Mouse (Mus musculus) cerebellum, adult 18-20 months (tissue): ENCODE results near the gene Fbf1.

ENCODE experiments used
- DNase-seq, 2 experiments: peaks; one replicate each; pipeline ENCODE4 v3.0.0; 2021

The Fbf1 gene

GRCm38 (mm10) chr11:116167884-116168439 lies at the start of gene Fbf1:
TSS of gene Fbf1 (minus strand) at chr11:116168166.
- DNase-seq = peak; percentile 95 to 99

- no peak for DNase-seq
Measured at GRCm38 (mm10) chr11:116216549-116216948, 48.6 kb upstream of the Fbf1 start.

- DNase-seq = no peak
Measured at GRCm38 (mm10) chr11:116215991-116216390, 48.0 kb upstream of the Fbf1 start.

- no peak for DNase-seq
Measured at GRCm38 (mm10) chr11:116215181-116215580, 47.2 kb upstream of the Fbf1 start.

GRCm38 (mm10) chr11:116213877-116214510 lies 46.0 kb upstream of the Fbf1 start:
- DNase-seq = no peak

- no peak for DNase-seq
Measured at GRCm38 (mm10) chr11:116212847-116213246, 44.9 kb upstream of the Fbf1 start.

GRCm38 (mm10) chr11:116210696-116211095 lies 42.7 kb upstream of the Fbf1 start:
- no peak for DNase-seq

GRCm38 (mm10) chr11:116209257-116209656 lies 41.3 kb upstream of the Fbf1 start:
- DNase-seq = no peak

- DNase-seq = no peak
Measured at GRCm38 (mm10) chr11:116208660-116209059, 40.7 kb upstream of the Fbf1 start.

- no peak for DNase-seq
Measured at GRCm38 (mm10) chr11:116206678-116207077, 38.7 kb upstream of the Fbf1 start.

- no peak for DNase-seq
Measured at GRCm38 (mm10) chr11:116203150-116203549, 35.2 kb upstream of the Fbf1 start.

GRCm38 (mm10) chr11:116201151-116201550 lies 33.2 kb upstream of the Fbf1 start:
- DNase-seq = no peak

- peak; percentile 98 for DNase-seq
Measured at GRCm38 (mm10) chr11:116198639-116199531, 30.9 kb upstream of the Fbf1 start, which contains the start of the genes Ten1 and Acox1. TSS of gene Ten1 (plus strand) at chr11:116198855. TSS of gene Acox1 (minus strand) at chr11:116199045.

- DNase-seq = no peak
Measured at GRCm38 (mm10) chr11:116198132-116198531, 30.2 kb upstream of the Fbf1 start.

- DNase-seq = no peak
Measured at GRCm38 (mm10) chr11:116197584-116197906, 29.6 kb upstream of the Fbf1 start.

- no peak for DNase-seq
Measured at GRCm38 (mm10) chr11:116196866-116197583, 29.1 kb upstream of the Fbf1 start.

- no peak for DNase-seq
Measured at GRCm38 (mm10) chr11:116196336-116196735, 28.4 kb upstream of the Fbf1 start.

GRCm38 (mm10) chr11:116195252-116195651 lies 27.3 kb upstream of the Fbf1 start:
- DNase-seq = no peak

- no peak for DNase-seq
Measured at GRCm38 (mm10) chr11:116194619-116195018, 26.7 kb upstream of the Fbf1 start.

GRCm38 (mm10) chr11:116187226-116187930 lies 19.4 kb upstream of the Fbf1 start:
- no peak for DNase-seq

- no peak for DNase-seq
Measured at GRCm38 (mm10) chr11:116186360-116186759, 18.4 kb upstream of the Fbf1 start.

- no peak for DNase-seq
Measured at GRCm38 (mm10) chr11:116185836-116186235, 17.9 kb upstream of the Fbf1 start.
